ENCODE assay signal across 11 mouse cellular contexts in the genomic region with DNA sequence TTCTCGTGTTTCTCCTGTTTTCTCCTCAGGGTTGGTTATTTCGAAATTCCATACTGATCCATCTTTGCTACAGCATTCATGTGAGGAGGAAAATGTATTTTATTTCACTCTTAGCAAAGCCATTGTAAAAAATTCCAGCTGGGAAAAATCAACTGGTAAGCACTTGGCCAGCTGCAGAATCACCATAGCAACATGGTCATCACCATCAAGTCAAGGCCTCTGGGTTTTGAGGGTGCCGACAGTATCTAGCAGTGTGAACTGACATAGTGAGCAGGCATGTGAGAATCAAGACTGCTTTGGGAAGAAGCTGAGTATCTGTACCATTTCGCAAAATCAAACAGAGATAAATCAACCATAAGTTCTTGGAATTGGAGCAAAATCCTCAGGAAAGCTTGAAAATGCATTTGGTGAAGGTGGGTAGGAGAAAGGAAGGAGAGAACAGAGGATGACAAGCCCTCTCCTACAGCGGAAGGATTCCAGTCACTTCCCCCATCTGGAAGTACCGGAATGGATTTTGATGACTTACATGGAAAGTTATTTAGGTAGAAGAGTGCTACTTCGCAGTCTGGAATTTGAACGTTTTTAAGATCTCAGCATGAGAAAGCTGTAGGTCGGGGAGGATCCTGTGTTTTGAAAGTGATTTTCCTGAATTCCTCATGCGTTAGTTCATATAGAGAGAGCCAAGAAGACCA.
A peak's percentile ranks its signal among the peaks of the same experiment; 100 is the strongest.
DNase-seq lines count a peak whose midpoint lies in the region; ATAC-seq and TF ChIP-seq lines count a peak whose summit lies in the region.
"Had no signal": no experiment of that assay in that cellular context is flagged by ENCODE, and none has a peak within 500 bp of the region (broad histone marks: within the 10 kb centered on the region; RNA-seq: fewer than 3 reads in every experiment).

No protein-coding gene starts in this region.

- no peak overlapping the region for H3K9ac ChIP-seq in lung, embryonic 14.5 days
- H3K9ac ChIP-seq: forebrain, embryonic 13.5 days had no signal

- no peak overlapping the region; the same call in 1 of the 2 replicates for H3K4me2 ChIP-seq in lung, embryonic 14.5 days
- H3K4me2 ChIP-seq: forebrain, embryonic 13.5 days had no signal

- H3K27ac ChIP-seq in lung, embryonic 14.5 days (ENCODE audit: low read depth), result peak overlapping the region; percentile 60; the same call in 1 of the 2 replicates
- H3K27ac ChIP-seq: forebrain, embryonic 13.5 days; heart, adult 2 months had no signal

- intact Hi-C loops in heart, postnatal 14 days (cut with DNase I), result no loop called here

- TF ChIP-seq CTCF in lung, embryonic 14.5 days (IDR thresholded peaks at IDR 0.05; ENCODE audit: low read depth), result no peak
- no peak for TF ChIP-seq CTCF in lung, adult 2 months (IDR thresholded peaks at IDR 0.05; ENCODE audit: insufficient read depth, low read length)

- ATAC-seq in lung, embryonic 14.5 days (ENCODE audit: insufficient read depth), result peak; percentile 97
- ATAC-seq: forebrain, embryonic 13.5 days had no signal

- no peaks in the 10 kb centered on the region for H3K36me3 ChIP-seq in lung, embryonic 14.5 days (ENCODE audit: insufficient read depth)

- H3K4me1 ChIP-seq in lung, embryonic 14.5 days (ENCODE audit: insufficient read depth), result 0 out of 2 replicates have a peak, but pooled peaks cover 4% of the 10 kb centered on the region
- H3K4me1 ChIP-seq in lung, adult 2 months (ENCODE audit: control insufficient read depth, insufficient read depth, low read length), result no peaks in the 10 kb centered on the region
- H3K4me1 ChIP-seq: forebrain, embryonic 13.5 days had no signal

- no peaks in the 10 kb centered on the region for H3K9me3 ChIP-seq in lung, embryonic 14.5 days (ENCODE audit: low read depth, low read length)
- H3K9me3 ChIP-seq: forebrain, embryonic 13.5 days had no signal

- TF ChIP-seq POLR2A in lung, adult 2 months (IDR thresholded peaks at IDR 0.05; ENCODE audit: borderline replicate concordance, extremely low read depth, low read depth, low read length), result no peak

- 46% methylated on average over 10 of the region's 10 CpGs for WGBS in lung, embryonic 14.5 days
- 75% methylated on average over 10 of the region's 10 CpGs for WGBS in lung, adult 2 months

- H3K4me3 ChIP-seq in lung, embryonic 14.5 days (ENCODE audit: low read depth, low read length), result no peak overlapping the region
- H3K4me3 ChIP-seq in lung, adult 2 months (replicated peaks; ENCODE audit: extremely low read depth, low read depth, low read length), result no peak overlapping the region
- H3K4me3 ChIP-seq: forebrain, embryonic 13.5 days; heart, adult 2 months had no signal

- peak; percentile 18 for DNase-seq in embryo, embryonic 11 days
- no peak for DNase-seq in embryo, embryonic 10 days (ENCODE audit: low spot score)
- peak; percentile 89 for DNase-seq in lung, embryonic 14.5 days
- no peak for DNase-seq in lung, adult 2 months
- peak; percentile 29 to 49 for DNase-seq in heart, postnatal 14 days
- DNase-seq in lung, postnatal 25 days (ENCODE audit: low spot score), result peak; percentile 25
- DNase-seq in left cerebral cortex, adult 18-20 months (ENCODE audit: low spot score in 2 of 2), result no peak
- no peak for DNase-seq in spleen, adult 18-20 months
- DNase-seq: kidney, adult 8-10 months had no signal

- H3K27me3 ChIP-seq in lung, embryonic 14.5 days (ENCODE audit: insufficient read depth, low read length), result no peaks in the 10 kb centered on the region
- H3K27me3 ChIP-seq: forebrain, embryonic 13.5 days had no signal

Comparison
In these comparisons a context has a peak if more than half of its experiments do, and no peak if none do; other contexts are left out.
1. DNase-seq: peak in embryo, embryonic 11 days (single experiment), lung, embryonic 14.5 days (single experiment), heart, postnatal 14 days (2 of 2) and lung, postnatal 25 days (single experiment); none in embryo, embryonic 10 days (single experiment), lung, adult 2 months (single experiment), left cerebral cortex, adult 18-20 months (0 of 2) and spleen, adult 18-20 months (0 of 2).